Mouse (Mus musculus) spleen, embryonic (tissue): Measurements from ENCODE around the gene Psmb9.

Experiments used
- CTCF ChIA-PET: fragments of 350-600 bp; sonication (Branson Sonifier 250); formaldehyde crosslinking; loops from one replicate; lab custom pipeline; 2022; lab: Charles Lee

Psmb9 gene

DNA sequence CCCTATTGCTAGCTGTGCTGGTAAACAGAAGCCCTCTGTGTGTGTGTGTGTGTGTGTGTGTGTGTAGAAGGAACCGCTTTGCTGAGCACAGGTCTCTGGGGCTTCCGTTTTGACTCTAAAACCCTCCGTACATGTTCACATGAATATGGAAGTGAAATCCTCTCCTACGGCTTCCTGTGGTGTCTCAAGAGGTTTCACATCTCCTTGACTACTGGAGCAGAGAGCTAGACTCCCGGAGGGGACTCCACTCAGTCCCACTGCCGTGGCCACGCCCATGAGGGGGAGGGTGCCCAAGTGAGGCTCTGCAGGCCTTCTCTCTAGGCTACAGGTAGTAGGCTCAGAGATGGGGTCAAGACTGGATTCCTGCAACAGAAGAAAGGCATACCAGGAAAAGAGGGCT is 44.5 kb downstream of the Psmb9 start, which contains the start of gene H2-DMb2:
H2-DMb2 (plus strand) TSS at position 275 of the 400 bp plus-strand sequence.
- CTCF ChIA-PET, result interaction anchor here (0.6 to 0.9 kb wide), 2 partner anchors 22 to 46 kb away, joined by 3 to 5 read pairs; no protein-coding TSS in a partner anchor

DNA sequence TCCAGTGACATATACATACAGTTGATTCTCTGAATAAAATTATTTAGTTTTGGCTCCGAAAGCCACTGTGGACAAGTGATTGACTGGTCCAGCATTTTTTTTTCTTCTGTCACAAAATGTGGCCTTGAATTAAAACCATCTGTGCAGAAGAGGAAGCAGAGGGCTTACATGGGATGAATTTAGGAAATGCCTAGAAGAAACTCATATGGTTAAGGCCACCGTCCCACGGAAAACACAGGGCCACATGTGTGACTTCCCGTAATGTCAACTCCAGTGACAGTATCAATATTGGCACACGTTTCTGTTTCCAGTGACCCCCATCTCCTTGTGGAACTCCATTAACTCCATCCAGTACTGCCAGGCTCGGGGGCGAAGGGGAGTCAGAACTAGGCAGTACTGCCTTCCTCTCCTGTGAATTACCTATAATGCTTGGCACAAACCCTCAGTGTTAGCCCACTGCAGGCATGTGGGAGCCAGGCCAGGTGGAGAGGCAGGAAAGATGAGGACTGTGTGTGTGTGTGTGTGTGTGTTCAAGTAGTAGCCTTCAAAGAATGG is 45.0 kb downstream of the Psmb9 start:
- CTCF ChIA-PET, result interaction anchor here (0.6 to 0.9 kb wide), 3 partner anchors 9 to 23 kb away, joined by 3 to 9 read pairs (median 3); no protein-coding TSS in a partner anchor

DNA sequence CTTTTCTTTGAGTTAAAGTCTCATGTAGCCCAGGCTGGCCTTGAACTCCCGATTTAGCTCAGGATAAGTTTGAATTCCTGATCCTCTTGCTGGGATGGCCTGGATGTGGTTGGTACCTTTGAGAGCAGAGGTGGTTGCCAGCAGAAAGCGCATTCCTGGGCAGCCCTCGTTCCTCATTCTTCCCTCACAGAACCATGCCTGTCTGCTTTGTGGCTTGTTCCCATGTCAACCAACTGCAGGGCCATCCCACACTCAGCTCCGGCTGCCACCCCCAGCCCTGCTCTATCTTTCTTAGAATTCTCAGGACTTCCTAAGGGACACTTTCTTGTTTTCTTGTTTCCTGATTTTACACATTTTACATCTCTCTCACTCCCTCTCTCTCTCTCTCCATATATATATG is 46.1 kb downstream of the Psmb9 start:
- CTCF ChIA-PET, result interaction anchor here (0.5 to 1.1 kb wide), 3 partner anchors 10 to 66 kb away, joined by 3 to 6 read pairs (median 3); no protein-coding TSS in a partner anchor

DNA sequence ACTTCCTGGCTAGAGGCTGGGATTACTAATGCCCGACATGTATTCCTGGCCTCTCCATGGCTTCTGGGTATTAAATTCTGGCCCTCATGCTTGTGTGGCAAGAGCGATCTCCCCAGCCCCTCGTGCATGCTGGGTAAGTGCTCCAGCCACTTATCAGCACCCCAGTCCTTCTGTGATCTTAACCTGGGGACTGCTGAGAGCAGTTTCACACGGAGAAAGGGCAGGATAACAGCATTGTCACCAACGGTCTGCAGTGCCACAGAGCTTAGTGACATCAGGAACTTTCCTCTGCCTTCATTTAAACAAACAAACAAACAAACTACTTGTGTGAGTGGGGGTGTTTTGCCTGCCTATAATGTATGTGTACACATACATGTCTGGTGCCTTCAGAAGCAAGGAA is 47.3 kb downstream of the Psmb9 start:
- CTCF ChIA-PET, result no interaction called here

DNA sequence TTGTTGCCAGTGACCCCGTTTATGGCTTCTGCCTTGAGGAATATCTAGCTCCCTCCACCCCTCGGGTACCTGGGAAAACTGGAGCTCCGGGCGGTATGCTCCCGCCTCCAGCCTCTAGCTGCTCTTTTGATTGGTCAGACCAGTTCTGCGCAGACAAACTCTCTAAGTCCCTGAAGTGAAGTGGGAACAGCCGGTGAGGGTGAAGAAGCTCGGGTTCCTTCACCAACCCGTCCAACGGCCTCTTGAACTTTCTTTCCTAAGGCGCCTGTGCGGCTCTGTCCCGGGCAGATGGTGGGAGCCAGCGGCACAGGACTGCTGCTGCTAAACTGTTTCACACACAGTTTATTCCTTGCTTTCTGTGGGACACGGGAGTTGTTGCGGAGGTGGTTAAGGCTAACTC is 48.1 kb downstream of the Psmb9 start:
- CTCF ChIA-PET, result no interaction called here

DNA sequence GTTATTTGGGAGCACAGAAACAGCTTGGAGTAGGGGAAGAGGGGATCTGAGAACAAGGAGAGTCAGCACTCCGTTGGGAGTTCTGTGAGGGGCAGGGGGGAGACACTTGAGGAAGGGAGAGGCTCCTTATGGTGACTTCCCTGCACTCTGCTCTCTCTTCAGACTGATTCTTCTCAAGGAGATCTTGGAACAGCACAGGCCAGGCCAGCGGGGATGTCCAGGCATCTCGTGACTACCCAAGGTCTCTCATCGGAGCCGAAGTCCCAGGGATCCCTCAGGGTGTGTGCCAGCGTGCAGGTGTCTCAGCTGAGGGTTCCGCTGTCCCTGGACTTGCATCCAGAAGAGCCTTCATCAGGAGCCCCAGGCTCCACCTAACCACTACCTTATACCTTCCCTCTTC is 48.9 kb downstream of the Psmb9 start:
- CTCF ChIA-PET, result no interaction called here

DNA sequence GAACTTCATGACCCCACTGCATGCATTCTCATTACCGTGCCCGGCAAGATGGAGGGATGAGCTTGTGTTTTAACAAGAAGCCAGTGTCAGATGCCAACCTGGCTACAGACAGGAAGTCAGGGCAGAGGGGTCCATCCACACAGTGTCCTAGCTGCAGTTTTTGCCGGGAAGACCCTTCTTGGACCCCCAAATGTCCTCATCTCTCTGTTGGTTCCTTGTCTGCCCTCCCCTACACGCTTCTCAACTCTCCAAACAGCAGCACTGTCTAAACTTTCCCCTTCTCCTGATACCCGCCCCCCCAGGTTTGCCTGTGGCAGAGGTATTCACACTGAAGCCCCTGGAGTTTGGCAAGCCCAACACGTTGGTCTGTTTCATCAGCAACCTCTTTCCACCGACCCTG is 50.0 kb downstream of the Psmb9 start:
- CTCF ChIA-PET, result no interaction called here

DNA sequence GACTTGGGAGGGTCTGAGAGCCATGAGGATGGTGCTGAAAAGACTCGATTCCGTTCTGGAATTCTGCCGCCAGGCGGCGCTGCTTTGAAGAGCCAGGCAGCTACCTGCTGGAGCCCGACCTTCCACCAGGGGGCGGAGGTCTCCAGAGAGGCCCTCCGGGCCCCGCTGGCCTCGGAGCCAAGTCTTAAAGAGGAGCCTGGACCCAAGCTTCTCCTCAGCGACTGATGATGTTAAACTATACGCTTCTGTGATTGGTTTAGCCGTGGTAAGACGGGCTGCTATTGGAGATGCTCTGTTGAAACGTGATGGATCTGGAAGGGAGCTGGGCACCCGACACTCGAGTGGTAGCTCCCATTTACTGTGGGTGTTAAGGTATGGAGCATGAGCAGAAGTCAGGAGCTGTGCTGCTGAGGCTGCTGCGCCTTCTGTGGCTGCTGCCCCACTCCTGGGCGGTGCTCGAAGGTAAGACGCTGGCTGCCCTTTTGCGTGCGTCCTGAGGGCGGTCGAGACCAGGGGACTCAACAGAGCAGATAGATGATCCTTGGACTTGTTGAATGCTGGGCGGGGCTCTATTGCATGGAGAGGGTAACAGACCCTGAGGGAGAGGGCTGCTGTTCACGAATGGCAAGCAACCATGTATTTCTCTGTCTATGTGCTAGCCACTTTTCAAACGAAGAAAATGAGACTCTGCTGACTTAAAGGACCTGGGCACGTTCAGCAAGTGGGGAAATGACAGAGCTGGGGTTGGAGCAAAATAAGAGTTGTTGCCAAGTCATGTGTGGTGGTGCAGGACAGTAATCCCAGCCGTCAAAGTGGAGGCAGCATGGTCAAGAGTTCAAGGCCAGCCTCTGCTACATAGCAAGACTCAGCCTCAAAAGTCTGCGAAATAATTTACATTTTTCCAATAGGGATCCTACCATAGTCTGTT is 52.0 kb downstream of the Psmb9 start:
- CTCF ChIA-PET, result interaction anchor here (0.9 to 1.2 kb wide), 2 partner anchors 27 to 30 kb away, joined by 3 read pairs; no protein-coding TSS in a partner anchor

DNA sequence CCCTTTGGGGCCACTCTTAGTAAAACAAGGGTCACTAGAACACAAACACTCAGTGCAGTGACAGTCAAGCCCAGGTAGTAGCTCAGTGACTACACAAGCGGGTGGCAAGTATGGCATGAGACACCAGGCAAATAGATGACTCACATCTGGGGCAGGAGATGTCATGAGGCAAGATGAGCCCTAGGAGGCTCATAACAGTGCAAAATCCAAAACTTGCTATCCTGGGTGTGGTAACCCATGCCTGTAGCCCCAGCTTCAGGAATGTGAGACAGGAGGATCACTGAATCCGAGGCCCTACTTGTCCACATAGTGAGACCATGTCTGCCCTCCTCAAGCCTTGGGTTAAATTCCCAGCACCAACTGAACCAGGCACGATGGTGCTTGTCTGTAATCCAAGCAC is 53.1 kb downstream of the Psmb9 start:
- CTCF ChIA-PET, result interaction anchor here (0.9 to 1.2 kb wide), 2 partner anchors 28 to 35 kb away, joined by 3 read pairs; no protein-coding TSS in a partner anchor

DNA sequence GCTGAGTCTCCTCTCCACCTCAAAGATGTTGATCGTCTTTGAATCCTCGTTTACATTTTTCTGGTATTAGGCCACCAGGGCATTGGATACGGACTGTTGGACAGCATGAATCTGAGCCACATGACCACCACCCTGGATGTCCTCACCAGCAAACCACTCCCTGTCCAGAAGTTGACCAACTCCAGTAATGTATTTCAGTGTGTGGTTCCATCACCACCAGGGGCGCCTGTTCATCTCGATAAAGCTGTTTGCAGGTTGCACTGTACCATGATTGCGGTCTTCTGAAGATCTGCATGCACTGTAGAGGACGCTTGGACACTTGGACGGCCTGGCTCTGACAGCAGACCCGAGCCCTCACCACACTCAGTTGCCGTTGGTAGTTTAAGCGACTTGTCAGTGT is 54.3 kb downstream of the Psmb9 start:
- CTCF ChIA-PET, result no interaction called here
